Mouse (Mus musculus) CD4-positive helper T cell, adult 2 months (primary cell): ENCODE data around the gene Ppcdc.
A peak's percentile ranks its signal among the peaks of the same experiment; 100 is the strongest.
"Not testable (repeated sequence)": the region's sequence is repeated elsewhere in the genome, so short reads cannot be mapped to it uniquely, and the experiment has no call there.

Experiments used
- DNase-seq: peaks from one replicate; pipeline ENCODE4 v3.0.0-alpha.2; 2012; ENCODE audit warnings: low read depth, missing footprints, low spot score

Gene Ppcdc

DNA sequence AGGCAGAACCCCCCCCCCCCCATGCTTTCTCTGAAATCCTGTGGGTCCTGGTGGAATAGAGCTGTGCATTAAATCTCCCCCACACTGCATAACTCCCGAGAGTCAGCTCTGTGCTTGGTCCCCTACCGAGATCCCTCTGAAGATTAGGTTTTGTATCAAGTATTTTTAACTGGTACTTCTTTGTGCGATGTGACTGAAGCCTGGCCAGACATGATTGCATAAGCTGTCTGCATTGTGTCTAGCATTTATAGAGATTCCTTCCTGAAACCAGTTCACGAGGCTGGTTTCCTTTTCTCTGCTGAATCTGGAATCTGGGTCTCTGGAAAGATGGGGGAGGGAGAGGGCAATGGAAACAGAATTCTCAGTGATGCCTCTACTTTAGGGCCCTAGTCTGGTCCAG, 11.5 kb downstream of the Ppcdc start:
- no peak for DNase-seq

DNA sequence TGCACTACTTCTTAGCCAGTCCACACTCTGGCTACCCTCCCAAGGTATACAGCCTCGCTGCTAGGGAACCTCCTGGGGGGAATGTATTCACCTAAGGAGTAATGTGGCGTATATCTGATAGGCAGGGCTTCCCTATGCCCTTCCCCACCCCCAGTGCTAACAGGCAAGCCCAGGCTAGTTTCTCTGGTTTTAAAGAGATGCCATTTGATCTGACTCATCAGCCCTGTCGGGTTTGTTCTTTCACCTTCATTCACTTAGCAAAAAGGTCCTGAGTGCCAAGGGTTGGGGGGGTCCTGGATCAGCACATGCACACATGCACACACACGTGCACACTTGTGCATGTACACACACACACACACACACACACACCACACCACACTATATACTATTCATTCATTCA, 12.0 kb downstream of the Ppcdc start:
- no peak for DNase-seq

DNA sequence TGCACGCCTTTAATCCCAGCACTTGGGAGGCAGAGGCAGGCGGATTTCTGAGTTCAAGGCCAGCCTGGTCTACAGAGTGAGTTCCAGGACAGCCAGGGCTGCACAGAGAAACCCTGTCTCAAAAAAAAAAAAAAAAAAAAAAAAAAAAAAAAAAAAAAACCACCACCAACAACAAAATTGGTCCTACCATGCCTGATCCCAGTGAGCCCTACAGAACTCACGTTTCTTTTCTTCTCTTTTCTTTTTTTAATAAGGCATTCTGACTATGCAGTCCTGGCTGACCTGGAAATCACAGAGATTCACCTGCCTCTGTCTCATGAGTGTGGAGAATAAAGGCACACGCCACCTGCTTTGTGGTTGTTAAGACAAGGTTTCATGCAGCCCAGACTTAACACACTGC, 12.8 kb downstream of the Ppcdc start:
- not testable (repeated sequence) for DNase-seq

DNA sequence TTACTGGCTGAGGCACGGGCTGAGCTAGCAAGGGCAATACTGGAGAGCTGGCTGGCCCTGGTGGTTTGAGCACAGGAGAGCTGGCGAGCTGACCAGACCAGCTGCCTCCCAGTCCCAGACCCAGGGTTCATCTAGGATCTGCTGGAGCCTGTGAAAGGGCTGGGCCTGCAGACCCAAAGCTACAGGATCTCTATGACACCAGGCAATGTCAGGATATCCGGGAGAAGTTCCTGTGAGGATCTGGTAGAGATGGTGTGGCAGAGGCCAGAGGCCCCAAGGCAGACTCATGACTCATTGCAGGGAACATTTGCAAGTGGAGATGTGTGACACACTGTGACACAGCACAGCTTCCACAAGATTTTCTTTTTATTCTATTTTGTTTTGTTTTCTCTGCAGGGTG, 14.8 kb downstream of the Ppcdc start:
- no peak for DNase-seq

DNA sequence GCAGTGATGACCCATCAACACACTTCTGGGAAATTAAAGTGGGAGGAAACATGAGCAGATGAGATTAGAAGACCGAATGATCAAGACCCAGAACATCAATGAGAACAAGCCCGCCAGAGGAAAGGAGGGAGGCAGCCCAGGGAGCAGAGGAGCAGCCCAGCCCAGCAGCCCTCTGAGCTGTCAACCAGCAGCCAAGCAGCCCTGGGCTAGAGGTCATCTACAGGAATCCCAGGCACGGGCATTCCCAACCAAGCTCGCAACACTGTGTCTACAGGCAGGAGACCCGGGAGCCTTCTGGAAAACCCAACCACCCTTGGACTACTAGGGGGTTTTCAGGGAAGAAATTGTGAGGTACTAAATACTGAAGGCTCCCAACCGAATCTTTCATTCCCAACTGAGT, 15.9 kb downstream of the Ppcdc start:
- no peak for DNase-seq

DNA sequence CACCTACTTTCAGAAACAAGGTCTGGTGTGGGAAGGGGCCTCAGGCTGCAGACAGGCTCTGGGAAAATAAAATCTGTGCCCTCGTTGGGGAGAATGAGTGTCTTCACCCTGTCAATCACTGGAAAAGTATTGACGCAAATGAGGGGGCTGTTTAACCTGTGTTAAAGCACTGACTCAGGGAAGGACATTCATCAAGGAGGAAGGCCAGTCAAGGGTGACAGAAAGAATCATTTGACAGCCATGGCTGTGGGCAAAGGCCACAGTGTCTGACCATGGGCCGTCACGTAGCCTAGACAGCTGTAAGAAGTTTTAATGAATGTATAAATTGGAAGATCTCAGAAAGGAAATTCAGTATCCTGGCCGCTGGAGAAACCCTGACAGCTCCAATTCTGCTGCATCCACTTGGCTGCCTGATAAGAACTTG, 18.2 kb downstream of the Ppcdc start:
- peak; percentile 20 for DNase-seq

DNA sequence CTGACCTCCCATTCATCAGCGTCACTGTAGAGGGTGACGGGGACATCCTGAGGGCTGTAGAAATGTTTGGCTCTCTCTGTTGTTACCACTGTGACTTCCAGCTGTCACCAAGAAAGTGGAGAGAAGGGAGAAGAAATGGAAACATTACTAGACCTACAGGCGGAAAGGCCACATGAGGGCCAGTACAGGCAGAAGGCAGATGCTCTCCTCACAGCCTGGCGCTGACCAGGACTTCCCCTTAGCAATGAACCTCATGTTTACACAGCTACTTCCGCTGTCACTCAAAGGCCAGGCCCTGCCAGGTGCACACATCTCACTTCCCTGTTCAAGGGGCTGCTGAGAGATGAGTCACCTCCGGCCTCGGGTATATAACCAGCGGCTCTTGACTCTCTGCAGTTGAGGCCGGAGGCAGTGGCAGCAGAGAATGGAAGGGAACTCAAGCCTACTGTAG, 18.8 kb downstream of the Ppcdc start:
- peak; percentile 81 for DNase-seq

DNA sequence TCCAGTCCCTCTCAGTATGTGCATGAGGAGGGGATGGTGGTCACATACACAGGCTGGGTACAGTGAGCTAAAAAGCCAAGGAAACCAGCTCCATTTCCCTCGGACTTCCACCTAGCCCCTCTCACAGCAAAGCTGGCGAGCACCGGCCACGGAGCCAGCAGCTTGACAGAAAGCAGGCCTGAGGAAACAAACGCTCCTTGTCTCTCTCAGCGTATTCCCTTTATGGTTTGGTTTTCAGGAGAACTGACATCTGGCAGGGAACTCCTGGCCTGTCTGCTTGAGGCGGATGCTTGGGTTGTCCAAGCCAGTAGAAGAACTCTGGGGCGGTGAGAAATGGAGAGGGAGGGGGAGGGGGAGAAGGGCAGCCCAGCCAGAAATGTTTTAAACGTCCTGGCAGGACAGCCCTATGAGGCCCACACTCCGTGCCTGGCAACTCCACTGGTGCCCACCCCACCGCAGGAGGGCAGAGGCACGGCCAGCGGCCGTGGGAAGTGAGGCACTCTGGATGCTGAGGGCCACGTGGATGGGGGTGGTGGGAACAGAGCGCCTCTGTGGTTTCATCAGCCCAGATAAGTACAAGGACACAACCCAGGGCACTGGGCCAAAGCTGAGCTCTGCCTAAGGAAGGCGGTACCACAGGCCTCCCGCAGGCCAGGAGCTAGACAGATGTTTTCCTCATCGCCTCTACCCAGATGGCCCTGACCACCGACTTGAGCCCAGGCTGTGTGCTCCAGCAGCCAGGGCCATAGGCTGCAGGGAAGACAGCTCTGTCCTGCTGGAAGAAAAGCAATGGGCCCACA, 19.4 kb downstream of the Ppcdc start:
- DNase-seq = peak; percentile 45

DNA sequence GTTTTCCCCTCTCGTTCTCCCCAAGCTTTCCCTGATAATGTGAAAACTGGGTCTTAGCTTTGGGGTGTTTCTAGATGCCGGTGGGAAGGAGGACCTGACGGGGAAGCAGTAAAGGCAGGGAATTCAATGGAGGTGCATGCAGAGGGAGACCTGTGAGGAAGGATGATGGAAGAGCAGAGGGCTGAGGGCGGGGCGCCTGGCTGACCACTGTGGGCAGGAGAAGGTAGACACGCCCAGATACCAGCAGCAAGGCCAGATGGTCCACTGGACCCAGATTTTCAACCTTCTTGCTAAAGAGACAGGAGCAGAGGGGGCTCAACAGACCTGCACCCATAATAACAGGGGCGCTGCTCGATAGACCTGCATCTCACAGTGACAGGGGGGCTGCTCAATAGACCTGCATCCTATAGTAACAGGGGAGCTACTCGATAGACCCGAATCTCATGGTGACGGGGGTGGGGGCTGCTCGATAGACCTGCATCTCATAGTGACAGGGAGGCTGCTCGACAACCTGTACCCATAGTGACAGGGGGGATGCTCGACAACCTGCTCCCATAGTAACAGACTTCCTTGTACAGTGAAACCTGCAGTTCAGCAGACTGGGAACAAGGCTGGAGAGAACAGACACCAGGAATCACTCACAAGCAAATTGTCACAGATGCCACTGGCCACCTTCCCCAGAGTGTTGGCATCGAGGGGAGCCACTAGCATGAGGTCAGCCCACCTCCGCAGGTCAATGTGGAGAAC, 20.2 kb downstream of the Ppcdc start:
- no peak for DNase-seq

DNA sequence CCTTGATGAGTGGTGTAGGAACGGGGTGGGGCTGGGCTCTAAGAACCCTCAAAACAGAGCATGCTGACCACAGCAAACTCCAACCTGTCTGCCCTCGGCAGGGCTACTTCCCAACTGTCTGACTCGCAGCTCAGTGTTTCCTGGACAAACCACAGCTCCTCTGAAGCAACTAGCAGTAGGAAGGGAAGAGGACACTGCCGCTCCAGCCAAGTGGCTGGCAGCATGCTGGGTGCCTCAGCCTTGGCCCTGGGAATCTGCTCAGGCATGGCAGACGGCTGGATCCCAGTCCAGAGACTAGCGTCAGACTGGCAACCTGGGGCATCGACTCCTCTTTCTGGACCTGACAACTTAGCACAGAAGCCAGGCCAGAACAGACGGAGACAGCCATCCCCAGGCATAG, 22.6 kb downstream of the Ppcdc start:
- DNase-seq = no peak

DNA sequence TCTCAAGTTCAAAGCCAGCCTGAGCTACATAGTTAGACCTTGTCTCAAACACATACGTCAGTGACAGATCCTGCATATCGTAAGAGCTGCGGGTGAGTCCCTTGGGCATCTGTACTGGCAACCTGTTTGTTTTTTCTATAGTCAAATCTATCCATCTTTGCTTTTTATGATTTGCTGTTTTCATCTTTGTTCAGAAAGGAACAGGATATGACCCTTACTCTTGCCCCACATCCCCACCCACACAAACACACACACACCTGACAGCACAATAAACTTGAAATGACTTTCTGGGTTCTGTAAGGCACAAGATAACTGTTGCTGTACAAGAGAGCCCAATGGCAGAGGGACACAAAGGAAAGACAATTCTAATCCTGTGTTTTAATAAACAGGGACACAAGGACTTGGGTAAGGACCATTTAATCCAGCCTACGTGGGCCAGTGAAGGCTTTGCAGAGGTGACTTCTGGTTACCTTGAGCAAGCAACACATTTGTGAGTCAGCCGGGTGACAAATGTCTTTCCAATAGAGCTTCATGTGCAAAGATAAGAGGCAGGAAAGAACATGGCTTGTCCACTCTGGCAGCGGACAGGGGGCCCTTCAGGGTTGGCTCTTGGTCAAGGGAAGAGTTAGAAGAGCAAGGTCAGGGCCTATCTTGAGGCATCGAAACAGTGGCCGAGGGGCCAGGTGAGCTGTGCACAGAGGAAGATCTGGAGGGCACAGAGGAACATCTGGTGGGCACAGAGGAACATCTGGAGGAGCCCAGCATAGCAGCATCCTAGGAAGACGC, 32.6 kb downstream of the Ppcdc start:
- peak; percentile 30 for DNase-seq

DNA sequence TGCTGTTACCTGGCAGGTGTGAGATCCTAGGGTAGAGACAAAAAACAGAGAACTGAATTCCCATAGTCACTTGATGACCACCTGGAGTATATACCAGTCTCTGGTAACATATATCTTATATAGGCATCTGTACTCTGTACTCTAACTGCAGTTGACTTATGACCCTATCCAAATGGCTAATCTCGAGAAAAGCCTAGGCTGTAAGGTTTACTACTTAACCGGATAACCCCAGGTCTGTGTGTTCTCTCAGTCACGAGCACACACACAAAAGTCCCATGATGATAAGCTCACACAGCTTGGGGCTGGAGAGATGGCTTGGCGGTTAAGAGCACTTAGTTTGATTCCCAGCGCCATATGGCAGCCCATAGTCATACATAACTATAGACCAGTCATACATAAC, 33.5 kb downstream of the Ppcdc start:
- DNase-seq = no peak

DNA sequence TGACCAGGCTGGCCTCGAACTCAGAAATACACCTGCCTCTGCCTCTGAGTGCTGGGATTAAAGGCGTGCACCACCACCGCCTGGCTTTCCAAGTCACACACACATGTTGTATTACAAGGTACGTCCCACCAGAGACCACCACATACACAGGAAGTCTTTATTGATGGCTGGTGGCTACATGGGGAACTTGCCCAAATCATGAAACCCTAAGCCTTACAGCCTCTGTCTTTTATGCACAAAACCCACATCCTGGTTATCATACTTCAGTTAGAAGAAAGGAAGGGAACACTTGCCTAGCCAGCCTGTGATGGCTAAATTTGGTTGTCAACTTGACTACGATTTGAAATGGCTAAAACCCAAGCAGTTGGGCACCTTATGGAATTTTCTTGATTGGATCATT, 35.9 kb downstream of the Ppcdc start:
- peak; percentile 53 for DNase-seq

DNA sequence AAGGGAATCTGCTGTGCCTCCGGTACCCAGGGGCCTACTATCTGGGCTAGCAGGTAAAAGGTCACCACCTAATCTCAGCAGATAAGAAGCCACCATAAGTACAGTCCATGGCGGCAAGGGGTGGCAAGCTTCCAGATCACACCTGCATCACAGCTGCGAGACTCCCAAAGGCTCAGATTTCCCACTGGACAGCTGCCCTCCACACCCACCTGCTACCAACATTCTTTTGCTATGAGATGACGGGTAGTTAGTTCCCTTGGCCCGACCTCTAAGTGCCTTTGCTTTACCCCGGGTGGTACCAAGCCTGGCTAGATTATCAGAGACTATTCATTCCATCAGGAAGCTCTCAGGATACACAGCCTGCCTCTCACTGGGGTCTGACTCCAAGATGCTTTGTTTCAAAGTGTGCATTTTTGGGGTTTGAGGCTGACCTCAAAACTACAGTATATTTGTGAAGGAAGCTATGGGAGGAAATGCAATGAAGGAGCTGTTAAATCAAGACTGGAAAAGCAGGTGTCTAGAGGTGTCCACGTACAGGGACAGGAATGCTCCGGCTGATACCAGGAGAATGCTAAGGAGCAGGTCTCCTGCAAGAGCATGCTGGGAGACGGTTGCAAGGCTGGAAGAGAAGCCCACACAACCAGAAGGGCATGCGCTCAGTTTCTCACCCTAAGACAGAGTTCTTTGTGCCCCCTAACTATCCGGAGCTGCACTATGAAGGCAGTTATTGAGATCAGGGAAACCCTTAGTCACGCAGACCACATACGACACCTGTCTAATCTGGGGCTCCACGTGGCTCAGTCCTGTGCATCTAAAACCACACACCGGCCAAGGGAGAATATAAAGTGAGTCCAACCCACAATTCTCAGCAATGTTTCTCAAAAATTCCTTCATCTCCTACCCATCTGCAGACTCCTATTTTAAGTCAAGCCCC, 37.3 kb downstream of the Ppcdc start:
- DNase-seq = no peak

DNA sequence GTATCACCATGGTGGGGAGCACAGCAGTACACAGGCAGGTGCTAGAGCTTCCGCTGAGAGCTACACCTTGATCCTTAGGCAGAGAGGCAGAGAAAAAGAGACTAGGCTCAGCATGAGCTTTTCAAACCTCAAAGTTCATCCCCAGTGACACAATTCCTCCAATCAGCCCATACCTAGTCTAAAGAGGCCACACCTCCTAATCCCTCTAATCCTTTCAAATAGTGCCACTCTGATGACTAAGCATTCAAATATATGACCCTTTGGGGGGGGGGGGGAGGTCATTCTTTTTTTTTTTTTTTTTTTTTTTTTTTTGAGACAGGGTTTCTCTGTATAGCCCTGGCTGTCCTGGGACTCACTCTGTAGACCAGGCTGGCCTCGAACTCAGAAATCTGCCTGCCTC, 41.2 kb downstream of the Ppcdc start:
- no peak for DNase-seq

DNA sequence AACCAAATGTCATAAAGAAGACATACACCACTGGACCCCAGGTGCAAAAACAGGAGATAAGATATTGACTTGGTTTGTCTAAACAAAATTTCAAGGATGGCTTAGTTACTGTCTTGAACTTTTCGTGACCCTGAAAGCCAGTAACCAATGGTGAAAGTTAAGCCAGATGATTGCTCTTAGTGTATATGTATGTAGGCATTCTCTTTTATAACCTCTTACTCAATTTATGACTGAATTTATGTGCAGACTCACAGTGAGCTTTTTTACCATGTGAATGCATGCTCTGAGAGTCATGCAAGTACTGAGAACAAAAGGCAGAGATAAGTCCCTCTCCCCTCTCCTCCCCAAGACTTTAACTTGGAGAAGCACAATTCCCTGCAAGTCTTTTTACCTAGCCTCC, 47.0 kb downstream of the Ppcdc start:
- no peak for DNase-seq

DNA sequence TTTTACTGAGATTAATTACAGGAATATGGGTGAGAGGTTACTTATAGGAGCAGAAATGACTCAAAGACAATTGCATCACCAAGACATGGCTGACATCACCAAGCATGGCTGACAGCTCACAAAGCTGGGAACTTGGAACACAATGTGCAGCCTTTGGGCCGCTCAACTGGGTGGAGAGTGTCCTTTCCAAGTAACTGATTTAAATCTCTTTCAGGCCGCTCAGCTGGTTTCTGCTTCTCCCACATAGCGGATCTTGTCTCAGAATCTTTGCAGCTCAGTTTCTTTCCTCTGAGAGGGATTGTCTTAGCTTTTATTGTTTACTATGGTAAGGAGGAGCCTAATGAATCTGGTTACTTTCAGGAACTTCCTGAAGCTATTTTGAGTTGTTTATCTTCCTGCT, 49.1 kb downstream of the Ppcdc start:
- DNase-seq = no peak

DNA sequence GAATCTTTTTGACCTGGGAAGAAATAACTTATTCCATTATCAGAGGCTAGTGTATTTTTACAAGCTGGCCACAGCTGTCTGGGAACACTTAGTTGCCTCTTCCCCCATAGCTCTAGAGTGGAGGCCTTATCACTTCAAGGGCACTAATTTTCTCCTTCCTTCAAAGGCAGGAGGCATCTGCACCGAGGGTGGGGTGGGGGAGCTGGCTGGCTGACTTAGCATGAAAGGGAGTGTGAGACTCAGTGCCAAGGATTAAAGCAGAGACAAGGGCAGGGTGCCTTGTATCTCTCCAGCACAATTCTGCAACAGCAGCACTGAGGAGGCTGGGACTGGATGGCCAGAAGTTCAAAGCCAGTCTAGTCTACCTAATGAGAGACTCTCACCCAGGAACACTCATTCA, 50.8 kb downstream of the Ppcdc start:
- no peak for DNase-seq

DNA sequence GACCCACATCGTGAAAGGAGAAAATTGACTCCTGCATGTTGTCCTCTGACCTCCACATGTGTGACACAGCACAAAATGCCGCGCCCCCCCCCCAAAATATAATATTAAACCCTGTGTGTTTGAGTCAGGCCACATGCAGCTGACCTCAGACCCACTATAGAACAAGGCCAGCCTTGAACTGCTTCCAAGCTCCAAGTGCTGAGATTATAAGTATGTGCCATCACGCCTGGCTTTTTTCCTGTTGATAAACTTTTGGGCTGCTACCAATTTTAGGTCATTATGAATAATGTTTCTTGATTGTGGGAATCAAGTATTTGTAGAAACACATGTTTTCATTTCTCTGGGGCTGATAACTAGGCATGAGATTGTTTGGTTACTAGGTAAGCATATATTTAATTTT, 53.0 kb downstream of the Ppcdc start:
- DNase-seq = no peak

DNA sequence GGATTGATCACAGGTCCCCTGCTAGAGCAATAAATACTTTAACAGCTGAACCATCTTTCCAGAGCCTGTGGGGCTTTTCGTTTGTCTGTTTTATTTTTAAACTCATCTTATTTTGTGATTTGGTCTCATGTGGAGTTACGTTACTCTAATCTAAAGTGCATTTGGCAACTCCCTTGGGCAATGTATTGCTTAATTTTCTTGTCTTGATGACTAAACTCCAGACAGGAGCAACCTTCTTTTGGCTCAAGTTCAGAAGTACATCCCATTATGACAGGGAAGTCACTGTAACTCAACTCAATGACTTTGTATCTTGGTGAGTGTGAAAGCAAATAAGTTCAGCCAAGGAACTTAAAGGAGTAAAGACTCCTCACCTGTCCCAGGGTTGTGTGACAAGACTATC, 55.3 kb downstream of the Ppcdc start:
- DNase-seq = no peak

DNA sequence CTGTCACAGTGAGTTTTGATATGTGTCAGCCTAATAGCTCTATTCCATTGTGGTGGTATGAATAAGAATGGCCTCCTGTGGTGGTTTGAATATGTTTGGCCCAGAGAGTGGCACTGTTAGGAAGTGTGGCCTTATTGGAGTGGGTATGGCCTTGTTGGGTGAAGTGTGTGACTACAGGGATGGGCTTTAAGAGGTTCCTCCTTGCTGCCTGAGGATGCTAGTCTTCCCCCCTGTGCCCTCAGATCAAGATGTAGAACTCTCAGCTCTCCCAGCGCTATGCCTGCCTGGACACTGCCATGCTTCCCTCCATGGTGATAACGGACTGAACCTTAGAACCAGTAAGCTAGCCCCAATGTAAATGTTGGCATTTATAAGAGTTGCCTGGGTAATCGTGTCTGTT, 78.9 kb downstream of the Ppcdc start:
- no peak for DNase-seq
